Mouse (Mus musculus): ENCODE measurements around the gene Defb9.
"Not testable (repeated sequence)": the region's sequence is repeated elsewhere in the genome, so short reads cannot be mapped to it uniquely, and the experiment has no call there.

Defb9 gene

DNA sequence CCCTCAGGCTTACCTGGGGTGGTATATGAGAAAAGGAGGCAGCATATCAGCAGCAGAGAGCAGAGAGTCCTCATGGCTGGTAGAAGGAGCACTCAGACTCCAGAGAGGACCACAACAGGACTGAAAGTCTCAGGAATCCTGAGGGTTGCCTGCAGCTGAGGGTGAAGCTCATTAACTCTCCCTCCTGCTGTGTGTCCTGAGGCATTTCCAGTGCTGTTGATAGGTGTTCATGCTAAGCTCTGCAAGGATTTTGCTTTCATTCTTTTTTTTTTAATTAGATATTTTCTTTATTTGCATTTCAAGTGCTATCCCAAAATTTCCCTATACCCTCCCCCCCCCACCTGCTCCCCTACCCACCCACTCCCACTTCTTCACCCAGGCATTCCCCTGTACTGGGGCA, at the start of gene Defb9:
TSS of gene Defb9 (minus strand) at position 101 of the 400 bp plus-strand sequence.
- not testable (repeated sequence) for DNase-seq (ENCODE audit: extremely low read depth, insufficient read length, low spot score)

- no peak for DNase-seq (ENCODE audit: extremely low read depth, insufficient read length, low spot score)
These were observed 47.4 kb upstream of the Defb9 start, which contains the start of gene Defb15 for GRCm38 (mm10) chr8:21932610-21933009. Gene Defb15 (minus strand): TSS chr8:21932710.

GRCm38 (mm10) chr8:21930754-21931153, 45.5 kb upstream of the Defb9 start:
- DNase-seq (ENCODE audit: extremely low read depth, insufficient read length, low spot score) = not testable (repeated sequence)

DNA sequence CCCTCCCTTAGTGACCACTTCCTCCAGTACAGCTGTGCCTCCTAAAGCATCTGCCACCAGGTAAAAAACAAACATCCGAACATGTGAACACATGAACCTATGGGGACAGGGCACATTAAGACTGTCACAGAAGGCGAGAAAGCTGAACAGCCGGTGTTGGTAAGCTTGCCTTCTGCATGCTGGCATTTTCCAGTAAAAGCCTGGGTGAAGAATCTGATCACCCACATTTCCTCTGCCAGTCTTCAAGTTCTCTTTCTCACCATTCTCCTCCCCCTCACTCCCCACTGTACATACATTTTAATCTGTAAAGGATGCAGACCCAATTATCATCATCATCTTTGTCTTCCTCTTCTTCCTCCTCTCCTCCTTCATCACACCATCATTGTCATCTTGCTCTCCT, 30.4 kb upstream of the Defb9 start:
- no peak for DNase-seq (ENCODE audit: extremely low read depth, insufficient read length, low spot score)

- no peak for DNase-seq (ENCODE audit: extremely low read depth, insufficient read length, low spot score)
These were observed 27.3 kb upstream of the Defb9 start for GRCm38 (mm10) chr8:21912554-21912953.

GRCm38 (mm10) chr8:21911931-21912330, 26.7 kb upstream of the Defb9 start:
- DNase-seq (ENCODE audit: extremely low read depth, insufficient read length, low spot score) = no peak

- not testable (repeated sequence) for DNase-seq (ENCODE audit: extremely low read depth, insufficient read length, low spot score)
These were observed 21.1 kb upstream of the Defb9 start, which contains the start of gene Defb11 for GRCm38 (mm10) chr8:21906290-21906689. Gene Defb11 (minus strand): TSS chr8:21906412.

DNA sequence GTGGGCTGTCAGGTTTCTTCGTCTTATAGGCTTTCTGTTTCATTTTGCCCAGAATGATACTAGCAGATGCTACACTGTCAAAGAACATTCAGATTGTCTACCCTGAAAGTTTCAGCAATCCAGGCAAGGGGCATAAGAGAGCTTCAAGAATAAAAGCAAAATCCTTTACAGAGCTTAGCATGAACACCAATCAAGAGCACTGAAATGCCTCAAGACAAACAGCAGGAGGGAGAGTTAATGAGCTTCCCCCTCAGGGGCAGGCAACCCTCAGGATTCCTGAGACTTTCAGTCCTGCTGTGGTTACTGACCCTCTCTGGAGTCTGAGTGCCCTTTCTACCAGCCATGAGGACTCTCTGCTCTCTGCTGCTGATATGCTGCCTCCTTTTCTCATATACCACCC, 26.6 kb downstream of the Defb9 start, which contains the start of gene Defb10:
TSS of gene Defb10 (plus strand) at position 316 of the 400 bp plus-strand sequence.
- not testable (repeated sequence) for DNase-seq (ENCODE audit: extremely low read depth, insufficient read length, low spot score)

Measured in 3134 (cell line).